ENCODE assay signal across 14 mouse cellular contexts in genomic region chr19:55449084-55449483, GRCm38 (mm10).
A peak's percentile ranks its signal among the peaks of the same experiment; 100 is the strongest.
DNase-seq lines count a peak whose midpoint lies in the region; ATAC-seq lines count a peak whose summit lies in the region.
"Had no signal": no experiment of that assay in that cellular context is flagged by ENCODE, and none has a peak within 500 bp of the region (broad histone marks: within the 10 kb centered on the region; RNA-seq: fewer than 3 reads in every experiment).

No protein-coding gene starts in this region.

- no peak for ATAC-seq in forebrain, embryonic 11.5 days (replicated peaks; ENCODE audit: low FRiP score)
- ATAC-seq in limb, embryonic 11.5 days (ENCODE audit: insufficient number of reproducible peaks, low FRiP score, low TSS enrichment, low read depth), result no peak
- ATAC-seq in hindbrain, embryonic 13.5 days (ENCODE audit: low FRiP score), result no peak
- ATAC-seq in neural tube, embryonic 13.5 days (ENCODE audit: low read depth), result no peak
- ATAC-seq in monocyte, adult 5-6 weeks (replicated peaks; ENCODE audit: insufficient number of reproducible peaks, low FRiP score, low TSS enrichment, poor library complexity, severe bottlenecking), result no peak
- ATAC-seq: liver, postnatal 0 days had no signal

- H3K4me2 ChIP-seq in forebrain, embryonic 11.5 days (ENCODE audit: low read depth, low read length, severe bottlenecking), result no peak overlapping the region
- H3K4me2 ChIP-seq in limb, embryonic 11.5 days (ENCODE audit: low read depth, severe bottlenecking), result no peak overlapping the region
- H3K4me2 ChIP-seq in hindbrain, embryonic 13.5 days, result peak overlapping the region; percentile 34
- peak overlapping the region; percentile 28 for H3K4me2 ChIP-seq in neural tube, embryonic 13.5 days
- H3K4me2 ChIP-seq: heart, embryonic 11.5 days had no signal

- no peak overlapping the region for H3K4me3 ChIP-seq in forebrain, embryonic 10.5 days
- no peak overlapping the region for H3K4me3 ChIP-seq in forebrain, embryonic 11.5 days (ENCODE audit: low read depth, low read length)
- no peak overlapping the region for H3K4me3 ChIP-seq in limb, embryonic 11.5 days (ENCODE audit: low read depth, low read length)
- no peak overlapping the region for H3K4me3 ChIP-seq in limb, embryonic 10.5 days
- no peak overlapping the region for H3K4me3 ChIP-seq in hindbrain, embryonic 13.5 days
- no peak overlapping the region for H3K4me3 ChIP-seq in neural tube, embryonic 13.5 days
- H3K4me3 ChIP-seq: left cerebral cortex, adult 2 months had no signal

- peaks cover 23% of the 10 kb centered on the region for H3K27me3 ChIP-seq in forebrain, embryonic 10.5 days (ENCODE audit: poor library complexity, severe bottlenecking)
- no peaks in the 10 kb centered on the region for H3K27me3 ChIP-seq in forebrain, embryonic 11.5 days (ENCODE audit: control insufficient read depth, insufficient read depth, low read length)
- no peaks in the 10 kb centered on the region for H3K27me3 ChIP-seq in limb, embryonic 11.5 days (ENCODE audit: control insufficient read depth, insufficient read depth, low read length)
- no peaks in the 10 kb centered on the region for H3K27me3 ChIP-seq in limb, embryonic 10.5 days (ENCODE audit: low read depth, poor library complexity, severe bottlenecking)
- no peaks in the 10 kb centered on the region; the same call in 1 of the 2 replicates for H3K27me3 ChIP-seq in hindbrain, embryonic 13.5 days
- H3K27me3 ChIP-seq in neural tube, embryonic 13.5 days, result peaks cover 61% of the 10 kb centered on the region

- H3K9me3 ChIP-seq in forebrain, embryonic 10.5 days, result no peaks in the 10 kb centered on the region
- H3K9me3 ChIP-seq in forebrain, embryonic 11.5 days (ENCODE audit: control insufficient read depth, low read length), result no peaks in the 10 kb centered on the region
- no peaks in the 10 kb centered on the region for H3K9me3 ChIP-seq in limb, embryonic 11.5 days (ENCODE audit: control insufficient read depth, low read length)
- no peaks in the 10 kb centered on the region for H3K9me3 ChIP-seq in limb, embryonic 10.5 days (replicated peaks)
- H3K9me3 ChIP-seq in hindbrain, embryonic 13.5 days, result no peaks in the 10 kb centered on the region
- no peaks in the 10 kb centered on the region for H3K9me3 ChIP-seq in neural tube, embryonic 13.5 days

- peak; percentile 16 for DNase-seq in forebrain, embryonic 10.5 days (ENCODE audit: extremely low spot score, low spot score)
- DNase-seq in forebrain, embryonic 11.5 days (ENCODE audit: low spot score), result no peak
- DNase-seq in limb, embryonic 11.5 days (ENCODE audit: low spot score), result peak; percentile 41
- DNase-seq in limb, embryonic 10.5 days (ENCODE audit: low spot score), result no peak
- DNase-seq in urinary bladder, postnatal 36 days (ENCODE audit: low spot score in 2 of 2), result no peak
- DNase-seq: cerebellum, adult 11 months; kidney, postnatal 10 days; liver, postnatal 0 days; thymus, postnatal 36 days had no signal

- no peaks in the 10 kb centered on the region for H3K36me3 ChIP-seq in forebrain, embryonic 10.5 days (replicated peaks)
- no peaks in the 10 kb centered on the region for H3K36me3 ChIP-seq in forebrain, embryonic 11.5 days (ENCODE audit: control insufficient read depth, insufficient read depth, low read length)
- no peaks in the 10 kb centered on the region for H3K36me3 ChIP-seq in limb, embryonic 11.5 days (ENCODE audit: control insufficient read depth, insufficient read depth, low read length)
- no peaks in the 10 kb centered on the region for H3K36me3 ChIP-seq in limb, embryonic 10.5 days
- H3K36me3 ChIP-seq in hindbrain, embryonic 13.5 days, result no peaks in the 10 kb centered on the region
- no peaks in the 10 kb centered on the region for H3K36me3 ChIP-seq in neural tube, embryonic 13.5 days

- 74% methylated on average over 13 of the region's 13 CpGs for WGBS in forebrain, embryonic 10.5 days
- 61% methylated on average over 13 of the region's 13 CpGs for WGBS in forebrain, embryonic 11.5 days
- 60% methylated on average over 13 of the region's 13 CpGs for WGBS in limb, embryonic 11.5 days
- WGBS in limb, embryonic 10.5 days, result 63% methylated on average over 13 of the region's 13 CpGs
- WGBS in hindbrain, embryonic 13.5 days, result 35% methylated on average over 13 of the region's 13 CpGs
- WGBS in neural tube, embryonic 13.5 days, result 26% methylated on average over 13 of the region's 13 CpGs

- H3K9ac ChIP-seq in forebrain, embryonic 11.5 days (ENCODE audit: low read length), result no peak overlapping the region
- no peak overlapping the region for H3K9ac ChIP-seq in limb, embryonic 11.5 days (ENCODE audit: low read length)
- no peak overlapping the region for H3K9ac ChIP-seq in hindbrain, embryonic 13.5 days
- 0 out of 2 replicates have a peak overlapping the region, but pooled peaks have one; percentile 42 for H3K9ac ChIP-seq in neural tube, embryonic 13.5 days
- H3K9ac ChIP-seq: liver, postnatal 0 days had no signal

- H3K4me1 ChIP-seq in forebrain, embryonic 10.5 days, result peaks cover 22% of the 10 kb centered on the region
- H3K4me1 ChIP-seq in forebrain, embryonic 11.5 days (replicated peaks; ENCODE audit: control insufficient read depth, insufficient read depth, low read length), result peaks cover 8% of the 10 kb centered on the region
- peaks cover 12% of the 10 kb centered on the region for H3K4me1 ChIP-seq in limb, embryonic 11.5 days (ENCODE audit: control insufficient read depth, insufficient read depth, low read length)
- peaks cover 31% of the 10 kb centered on the region for H3K4me1 ChIP-seq in limb, embryonic 10.5 days
- H3K4me1 ChIP-seq in hindbrain, embryonic 13.5 days (replicated peaks), result peaks cover 20% of the 10 kb centered on the region
- H3K4me1 ChIP-seq in neural tube, embryonic 13.5 days (replicated peaks), result peaks cover 23% of the 10 kb centered on the region

- H3K27ac ChIP-seq in forebrain, embryonic 10.5 days, result no peak overlapping the region
- no peak overlapping the region for H3K27ac ChIP-seq in forebrain, embryonic 11.5 days (ENCODE audit: low read depth, low read length)
- H3K27ac ChIP-seq in limb, embryonic 11.5 days (replicated peaks; ENCODE audit: low read depth, low read length), result no peak overlapping the region
- no peak overlapping the region for H3K27ac ChIP-seq in limb, embryonic 10.5 days
- no peak overlapping the region for H3K27ac ChIP-seq in hindbrain, embryonic 13.5 days
- H3K27ac ChIP-seq in neural tube, embryonic 13.5 days (replicated peaks), result no peak overlapping the region
- H3K27ac ChIP-seq: left cerebral cortex, adult 2 months had no signal

Comparison
In these comparisons a context has a peak if more than half of its experiments do, and no peak if none do; other contexts are left out.
1. DNase-seq: peak in forebrain, embryonic 10.5 days (single experiment) and limb, embryonic 11.5 days (single experiment); none in forebrain, embryonic 11.5 days (single experiment), limb, embryonic 10.5 days (single experiment) and urinary bladder, postnatal 36 days (0 of 2).
2. H3K4me2 ChIP-seq: peak in hindbrain, embryonic 13.5 days (single experiment) and neural tube, embryonic 13.5 days (single experiment); none in forebrain, embryonic 11.5 days (single experiment) and limb, embryonic 11.5 days (single experiment).